Comparison of ENCODE assay signal across 9 mouse cellular contexts in the genomic region with DNA sequence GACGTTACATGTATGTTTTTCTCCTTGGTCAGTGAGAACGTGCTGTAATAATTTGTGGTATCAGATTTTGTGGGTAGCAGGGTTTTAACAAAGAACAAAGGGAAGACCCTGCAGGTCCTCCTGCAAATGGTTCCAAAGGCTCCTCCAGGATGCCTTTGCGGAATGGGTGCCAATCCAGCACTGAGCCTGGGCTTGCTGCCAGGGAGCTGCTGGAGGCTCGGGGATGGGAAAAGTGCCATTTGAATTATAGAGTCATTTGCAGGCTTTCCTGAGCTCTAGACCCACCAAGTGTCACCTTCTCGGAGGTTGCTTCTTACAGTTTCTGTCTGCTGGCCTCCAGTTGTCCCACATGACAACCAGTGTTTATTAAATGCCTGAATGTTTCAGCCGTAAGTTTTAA. TPM values are rescaled to one million over a fixed set of nuclear protein-coding genes. Genes with fewer than 3 reads are reported as not detected.
A peak's percentile ranks its signal among the peaks of the same experiment; 100 is the strongest.
DNase-seq lines count a peak whose midpoint lies in the region; ATAC-seq lines count a peak whose summit lies in the region.
"Had no signal": no experiment of that assay in that cellular context is flagged by ENCODE, and none has a peak within 500 bp of the region (broad histone marks: within the 10 kb centered on the region; RNA-seq: fewer than 3 reads in every experiment).

No protein-coding gene starts in this region.

- H3K9ac ChIP-seq in forebrain, embryonic 13.5 days, result no peak overlapping the region
- no peak overlapping the region for H3K9ac ChIP-seq in hindbrain, embryonic 16.5 days (ENCODE audit: low read depth, low read length)

- H3K4me3 ChIP-seq in forebrain, embryonic 13.5 days, result no peak overlapping the region
- H3K4me3 ChIP-seq in forebrain, embryonic 10.5 days, result no peak overlapping the region
- no peak overlapping the region for H3K4me3 ChIP-seq in hindbrain, embryonic 16.5 days (ENCODE audit: low read length)
- H3K4me3 ChIP-seq: myocyte had no signal

- no peak for DNase-seq in forebrain, embryonic 10.5 days (ENCODE audit: extremely low spot score, low spot score)
- DNase-seq in 3134 (ENCODE audit: extremely low read depth, insufficient read length, low spot score), result peak; percentile 24
- DNase-seq in cerebellum, adult 9-11 months, result peak; percentile 88
- peak; percentile 77 to 89 for DNase-seq in left cerebral cortex, postnatal 25 days (ENCODE audit: low spot score in 2 of 2)
- no peak for DNase-seq in thymus, adult 18-20 months
- DNase-seq in embryo, embryonic 9.5 days (ENCODE audit: extremely low spot score), result no peak

- no peak overlapping the region for H3K4me2 ChIP-seq in forebrain, embryonic 13.5 days
- no peak overlapping the region for H3K4me2 ChIP-seq in hindbrain, embryonic 16.5 days (ENCODE audit: low read length)

- peak overlapping the region; percentile 46 for H3K27ac ChIP-seq in forebrain, embryonic 13.5 days
- no peak overlapping the region for H3K27ac ChIP-seq in forebrain, embryonic 10.5 days
- 0 out of 2 replicates have a peak overlapping the region, but pooled peaks have one; percentile 20 for H3K27ac ChIP-seq in hindbrain, embryonic 16.5 days (ENCODE audit: low read depth, low read length)

- intact Hi-C loops in left cerebral cortex, postnatal 25 days (cut with DNase I), result no loop called here

- H3K4me1 ChIP-seq in forebrain, embryonic 13.5 days, result peaks cover 17% of the 10 kb centered on the region
- H3K4me1 ChIP-seq in forebrain, embryonic 10.5 days, result no peaks in the 10 kb centered on the region
- peaks cover 10% of the 10 kb centered on the region for H3K4me1 ChIP-seq in hindbrain, embryonic 16.5 days (ENCODE audit: control insufficient read depth, insufficient read depth, low read depth, low read length)

- ATAC-seq in forebrain, embryonic 13.5 days, result peak; percentile 62
- peak; percentile 46; the same call in 1 of the 2 replicates for ATAC-seq in hindbrain, embryonic 16.5 days

- no peaks in the 10 kb centered on the region for H3K9me3 ChIP-seq in forebrain, embryonic 13.5 days (replicated peaks)
- H3K9me3 ChIP-seq in forebrain, embryonic 10.5 days, result no peaks in the 10 kb centered on the region
- H3K9me3 ChIP-seq in hindbrain, embryonic 16.5 days (ENCODE audit: control insufficient read depth, low read length), result no peaks in the 10 kb centered on the region

- H3K36me3 ChIP-seq in forebrain, embryonic 13.5 days (ENCODE audit: poor library complexity, severe bottlenecking), result peaks cover 19% of the 10 kb centered on the region; the same call in 1 of the 2 replicates
- peaks cover 9% of the 10 kb centered on the region; the same call in 1 of the 2 replicates for H3K36me3 ChIP-seq in forebrain, embryonic 10.5 days (replicated peaks)
- H3K36me3 ChIP-seq in hindbrain, embryonic 16.5 days (ENCODE audit: control insufficient read depth, insufficient read depth, low read length), result no peaks in the 10 kb centered on the region; the same call in 1 of the 2 replicates

- H3K27me3 ChIP-seq in forebrain, embryonic 13.5 days, result no peaks in the 10 kb centered on the region
- no peaks in the 10 kb centered on the region for H3K27me3 ChIP-seq in forebrain, embryonic 10.5 days (ENCODE audit: poor library complexity, severe bottlenecking)
- H3K27me3 ChIP-seq in hindbrain, embryonic 16.5 days (replicated peaks; ENCODE audit: control insufficient read depth, insufficient read depth, low read length), result no peaks in the 10 kb centered on the region

- WGBS in forebrain, embryonic 13.5 days, result 50% methylated on average over 6 of the region's 6 CpGs
- 87% methylated on average over 6 of the region's 6 CpGs for WGBS in forebrain, embryonic 10.5 days
- 43% methylated on average over 6 of the region's 6 CpGs for WGBS in hindbrain, embryonic 16.5 days

RNA-seq across cellular contexts. Expression of gene Efcab10, which starts 33.9 kb away (rescaled TPM):
- 1.0 and 1.6 TPM in 2 replicates for polyA plus RNA-seq in forebrain, embryonic 13.5 days (2015; fragmentation: Nextera tagmentation; extraction: Ambion mirVana)
- polyA plus RNA-seq in forebrain, embryonic 10.5 days (2016; fragmentation: Nextera tagmentation; extraction: Ambion mirVana), result 0.89 and 0.90 TPM in 2 replicates
- polyA plus RNA-seq in hindbrain, embryonic 16.5 days (2015; fragmentation: Nextera tagmentation; extraction: Ambion mirVana), result 4.3 and 6.2 TPM in 2 replicates
- 1 to 10 TPM; 2.1 to 2.3 TPM for total RNA-seq in left cerebral cortex, postnatal 25 days (2021)
- polyA plus RNA-seq: myocyte had no signal

Comparison
In these comparisons a context has a peak if more than half of its experiments do, and no peak if none do; other contexts are left out.
1. DNase-seq: peak in 3134 (single experiment), cerebellum, adult 9-11 months (single experiment) and left cerebral cortex, postnatal 25 days (2 of 2); none in forebrain, embryonic 10.5 days (single experiment), thymus, adult 18-20 months (0 of 2) and embryo, embryonic 9.5 days (single experiment).